Mouse (Mus musculus) thymus, postnatal 10 days (tissue): Measurements from ENCODE around the gene Inca1.

Experiments
- DNase-seq, 2 experiments: peaks; one replicate each; pipeline ENCODE4 v3.0.0; 2021; ENCODE audit warnings: low spot score in 2 of 2

The Inca1 gene

GRCm38 (mm10) chr11:70653345-70654197 lies 46.4 kb downstream of the Inca1 start:
- peak; percentile 74 to 78 for DNase-seq

DNA sequence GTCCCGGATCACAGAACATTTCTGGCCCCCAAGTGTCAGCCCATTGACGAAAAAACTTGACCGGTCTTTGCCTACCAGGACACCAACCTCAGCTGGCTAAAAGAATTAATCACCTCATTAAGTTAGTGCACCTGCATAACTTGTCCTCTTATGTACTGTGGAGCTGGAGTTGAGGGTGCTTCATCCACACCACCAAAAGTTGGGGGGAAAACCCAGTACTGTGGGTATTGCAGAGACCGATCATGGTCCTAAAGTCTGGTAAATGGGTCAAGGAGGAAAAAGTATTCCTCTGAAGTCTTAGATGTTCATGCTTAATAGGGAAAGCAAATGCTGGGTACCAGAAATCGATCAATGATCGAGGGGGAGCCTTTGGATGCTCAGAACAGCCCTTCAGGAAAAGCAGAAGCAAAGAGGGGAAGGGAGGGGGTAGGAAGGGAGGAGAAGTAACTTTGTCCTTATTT lies 47.0 kb downstream of the Inca1 start:
- DNase-seq = no peak

GRCm38 (mm10) chr11:70652029-70652883 lies 47.7 kb downstream of the Inca1 start:
- DNase-seq = peak; percentile 63 to 64

- DNase-seq = no peak
These were observed 48.6 kb downstream of the Inca1 start for GRCm38 (mm10) chr11:70651391-70651790.

DNA sequence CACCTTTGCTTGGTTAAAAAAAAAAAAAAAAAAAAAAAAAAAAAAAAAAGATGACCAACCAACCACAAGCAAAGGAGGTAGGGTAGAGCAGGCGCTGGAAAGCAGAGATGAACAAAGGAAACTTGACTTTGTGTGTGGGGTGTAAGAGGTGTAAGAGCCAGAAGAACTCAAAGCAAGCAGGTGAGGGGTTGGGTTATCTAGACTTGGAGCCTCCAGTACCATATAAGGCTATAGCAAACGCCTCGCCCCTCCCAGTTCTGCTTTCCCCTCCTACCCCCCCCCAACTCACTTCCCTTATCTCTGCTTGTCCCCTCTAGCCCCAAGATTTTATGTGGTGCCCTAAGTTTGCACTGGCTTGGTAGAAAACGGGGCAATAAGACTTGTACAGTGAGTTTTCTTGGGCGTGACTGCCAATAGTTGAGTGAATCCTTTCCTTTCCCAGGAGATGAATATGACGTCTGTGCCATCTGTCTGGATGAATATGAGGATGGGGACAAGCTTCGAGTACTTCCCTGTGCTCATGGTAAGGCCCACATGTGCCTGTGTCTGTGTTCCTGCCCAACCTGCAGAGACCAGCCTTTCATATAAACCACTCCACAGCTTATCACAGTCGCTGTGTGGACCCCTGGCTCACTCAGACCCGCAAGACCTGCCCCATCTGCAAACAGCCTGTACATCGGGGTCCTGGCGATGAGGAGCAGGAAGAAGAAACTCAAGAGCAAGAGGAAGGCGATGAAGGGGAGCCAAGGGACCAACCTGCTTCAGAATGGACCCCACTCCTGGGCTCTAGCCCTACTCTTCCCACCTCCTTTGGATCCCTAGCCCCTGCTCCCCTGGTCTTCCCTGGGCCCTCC lies 49.4 kb downstream of the Inca1 start:
- peak; percentile 45 for DNase-seq

DNA sequence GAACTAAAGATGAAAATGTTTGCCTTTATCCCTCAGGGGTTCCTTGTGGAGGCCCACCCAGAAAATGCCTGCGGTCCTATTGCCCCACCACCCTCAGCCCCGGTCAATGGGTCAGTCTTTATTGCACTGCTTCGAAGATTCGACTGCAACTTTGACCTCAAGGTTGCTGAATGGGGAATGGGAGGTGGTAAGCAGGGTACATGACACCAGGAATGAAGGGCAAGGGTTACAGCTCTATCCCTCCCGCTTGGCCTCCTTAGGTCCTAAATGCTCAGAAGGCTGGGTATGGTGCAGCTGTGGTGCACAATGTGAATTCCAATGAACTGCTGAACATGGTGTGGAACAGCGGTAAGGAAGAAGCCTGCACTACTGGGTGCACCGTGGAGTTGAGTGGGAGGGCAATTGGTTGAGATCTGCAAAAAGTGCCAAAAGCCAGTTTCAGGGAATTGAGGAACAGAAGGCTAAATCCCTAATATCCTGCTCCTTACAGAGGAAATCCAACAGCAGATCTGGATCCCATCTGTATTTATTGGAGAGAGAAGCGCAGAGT lies 50.7 kb downstream of the Inca1 start:
- DNase-seq = no peak

DNA sequence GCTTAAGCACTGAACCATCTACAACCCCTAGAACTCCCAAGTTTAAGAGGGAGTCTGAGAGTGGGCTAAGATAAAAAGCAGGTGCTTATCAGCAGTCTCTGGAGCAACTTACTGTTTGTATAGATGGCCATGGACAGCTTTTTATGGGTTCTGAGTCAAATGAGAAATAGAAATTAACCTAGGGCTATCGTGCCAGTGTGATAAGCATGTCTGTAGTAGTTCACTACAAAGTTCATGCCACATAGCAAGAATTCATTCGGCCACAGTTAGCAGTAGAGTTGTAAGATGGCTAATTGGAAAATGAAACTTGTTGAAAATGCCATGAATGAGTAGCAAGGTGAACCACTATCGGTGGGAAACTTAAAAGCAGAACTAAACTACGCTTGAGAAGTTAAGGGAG lies 51.4 kb downstream of the Inca1 start:
- no peak for DNase-seq

- peak; percentile 57 to 63 for DNase-seq
These were observed 52.1 kb downstream of the Inca1 start for GRCm38 (mm10) chr11:70647716-70648420.

GRCm38 (mm10) chr11:70646691-70647650 lies 53.0 kb downstream of the Inca1 start, which contains the start of the genes Rnf167 and Slc25a11:
Rnf167 (plus strand) TSS chr11:70647235.
Slc25a11 (minus strand) TSS chr11:70647479.
- DNase-seq = peak; percentile 97 to 98

GRCm38 (mm10) chr11:70646259-70646555 lies 53.7 kb downstream of the Inca1 start:
- no peak for DNase-seq

GRCm38 (mm10) chr11:70645461-70646258 lies 54.3 kb downstream of the Inca1 start:
- no peak for DNase-seq

DNA sequence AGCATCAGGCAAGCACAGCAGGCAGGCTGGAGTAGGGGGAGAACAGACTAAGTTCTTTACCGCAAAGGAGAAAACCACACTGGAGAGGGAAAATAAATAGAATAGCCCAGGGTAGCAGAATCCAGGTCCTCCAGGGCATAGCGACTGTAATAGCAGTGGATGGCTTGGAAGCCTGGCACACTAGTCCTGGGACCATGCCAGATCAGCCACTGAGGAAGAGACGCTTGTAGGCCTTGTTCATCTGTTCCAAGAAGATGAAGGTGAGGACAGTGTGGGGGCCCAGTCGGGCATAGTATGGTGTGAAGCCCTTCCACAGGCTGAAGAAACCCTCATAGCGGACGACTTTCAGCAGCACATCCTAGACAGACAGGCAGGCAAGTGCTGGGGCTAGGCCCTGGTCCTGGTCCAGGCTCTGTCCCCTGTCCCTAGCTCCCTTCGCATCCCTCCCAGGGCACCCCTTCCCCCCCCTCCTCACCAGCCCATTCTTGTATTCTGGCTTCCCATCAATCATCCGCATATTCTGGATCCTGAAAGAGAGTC lies 55.3 kb downstream of the Inca1 start:
- no peak for DNase-seq

DNA sequence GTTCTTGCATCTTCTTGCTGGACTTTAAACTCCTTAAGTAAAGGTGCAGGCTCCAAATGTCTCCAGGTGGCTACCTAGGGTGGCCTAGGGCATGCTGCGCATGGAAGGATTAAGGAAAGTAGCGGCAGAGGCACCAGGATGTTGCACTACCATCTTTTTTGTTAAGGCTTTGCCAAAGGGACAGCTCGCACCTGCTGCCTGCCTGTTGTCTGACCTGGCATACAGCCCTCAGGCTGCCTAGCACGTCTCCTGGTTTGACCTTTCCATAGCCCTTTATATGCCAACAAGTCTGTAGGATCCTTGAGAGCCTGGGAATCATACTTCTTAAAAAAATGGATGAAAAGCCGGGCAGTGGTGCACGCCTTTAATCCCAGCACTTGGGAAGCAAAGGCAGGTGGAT lies 56.9 kb downstream of the Inca1 start:
- DNase-seq = no peak

DNA sequence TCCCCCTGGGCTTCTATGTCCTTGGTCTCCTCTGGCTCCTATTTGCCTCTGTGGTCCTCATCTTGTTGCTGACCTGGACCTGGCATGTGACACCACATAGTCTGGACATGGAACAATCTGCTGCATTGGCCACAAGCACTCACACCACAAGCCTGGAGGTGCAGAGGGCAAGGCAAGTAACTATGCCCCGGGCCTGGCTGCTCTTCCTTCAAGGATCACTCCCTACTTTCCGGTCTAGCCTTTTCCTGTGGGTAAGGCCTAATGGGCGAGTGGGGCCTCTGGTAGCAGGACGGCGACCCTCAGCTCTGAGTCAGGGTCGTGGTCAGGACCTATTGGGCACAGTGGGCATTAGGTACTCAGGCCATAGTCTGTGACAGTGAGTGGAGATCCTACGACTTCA lies 58.7 kb downstream of the Inca1 start:
- no peak for DNase-seq

- DNase-seq = no peak
These were observed 60.0 kb downstream of the Inca1 start for GRCm38 (mm10) chr11:70639976-70640375.

DNA sequence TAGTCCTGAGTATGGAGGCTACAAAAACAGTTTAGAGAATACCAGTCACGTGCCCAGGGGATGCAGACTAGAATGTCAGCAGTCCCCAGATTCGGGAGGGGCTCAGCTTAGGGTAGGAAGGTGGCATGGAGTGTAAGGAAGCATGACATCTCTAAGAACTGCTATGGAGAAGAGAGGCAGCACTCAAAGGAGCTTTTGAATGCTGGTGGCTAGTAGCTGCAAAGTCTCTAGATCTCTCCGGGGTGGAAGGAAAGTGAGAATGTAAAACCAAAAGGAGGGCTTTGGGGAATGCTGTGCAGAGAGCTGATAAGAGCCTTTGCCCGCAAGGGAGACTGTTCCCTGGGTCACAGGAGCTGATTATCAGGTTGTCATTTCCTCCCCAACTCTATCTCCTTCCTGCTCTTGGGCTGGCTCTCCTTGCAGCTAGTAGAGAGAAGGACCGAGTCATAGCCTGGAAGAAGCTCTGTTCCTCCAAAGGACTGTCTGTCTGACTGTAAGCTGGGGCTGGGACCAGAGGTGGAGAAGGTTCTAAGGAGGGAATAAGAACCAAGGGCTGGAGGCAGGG lies 61.2 kb downstream of the Inca1 start, which contains the start of gene Gp1ba:
Gene Gp1ba (plus strand): TSS at position 409 of the 565 bp plus-strand sequence.
- no peak for DNase-seq
